9 mouse cellular contexts compared by ENCODE assay signal in the genomic region with DNA sequence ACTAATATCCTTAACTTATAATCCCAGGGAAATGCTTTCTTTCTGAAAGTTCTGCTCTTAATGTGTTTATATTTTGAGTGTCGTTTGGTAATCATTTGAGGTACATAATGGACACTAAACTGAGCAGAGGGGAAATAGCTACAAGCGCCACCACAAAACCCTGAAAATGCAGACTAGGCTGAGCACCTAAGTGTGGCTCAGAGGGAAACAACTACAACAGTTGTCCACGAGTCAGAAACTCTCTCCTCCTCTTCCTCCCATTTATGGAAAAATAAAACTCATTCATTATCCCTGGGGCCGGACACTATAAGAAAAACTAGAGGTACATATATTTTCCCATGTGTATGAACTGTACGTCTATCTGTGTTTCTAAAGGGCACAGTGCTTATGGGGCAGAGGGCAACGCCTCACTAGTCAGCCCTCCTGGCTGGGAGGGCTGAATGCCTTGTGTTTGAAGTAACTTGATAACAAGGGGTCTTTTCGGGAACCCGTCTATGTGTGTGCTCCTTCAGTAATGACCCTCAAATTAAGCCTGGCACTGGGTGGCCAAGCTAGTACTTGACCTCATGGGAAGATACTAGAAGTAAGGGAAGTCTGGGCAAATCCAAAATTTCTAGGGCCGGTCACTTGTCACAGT.
A peak's percentile ranks its signal among the peaks of the same experiment; 100 is the strongest.
DNase-seq lines count a peak whose midpoint lies in the region; ATAC-seq and TF ChIP-seq lines count a peak whose summit lies in the region.
"Had no signal": no experiment of that assay in that cellular context is flagged by ENCODE, and none has a peak within 500 bp of the region (broad histone marks: within the 10 kb centered on the region; RNA-seq: fewer than 3 reads in every experiment).

No protein-coding gene starts in this region.

- H3K36me3 ChIP-seq in heart, adult 2 months (ENCODE audit: control insufficient read depth, insufficient read depth, low read length), result peaks cover 37% of the 10 kb centered on the region
- no peaks in the 10 kb centered on the region for H3K36me3 ChIP-seq in embryonic facial prominence, embryonic 11.5 days (replicated peaks; ENCODE audit: control insufficient read depth, insufficient read depth, low read depth, low read length)
- H3K36me3 ChIP-seq in hindbrain, embryonic 15.5 days, result no peaks in the 10 kb centered on the region

- 62% methylated on average over 9 of the region's 9 CpGs for WGBS in heart, adult 2 months
- 33% methylated on average over 9 of the region's 9 CpGs for WGBS in embryonic facial prominence, embryonic 11.5 days
- 22% methylated on average over 9 of the region's 9 CpGs for WGBS in hindbrain, embryonic 15.5 days

- TF ChIP-seq POLR2A in heart, adult 2 months (IDR thresholded peaks at IDR 0.05; ENCODE audit: insufficient read depth, low read depth, low read length), result no peak

- TF ChIP-seq EP300 in heart, adult 2 months (IDR thresholded peaks at IDR 0.05; ENCODE audit: insufficient read depth, low read depth, low read length), result no peak

- 0 out of 2 replicates have a peak overlapping the region, but pooled peaks have one; percentile 33 for H3K9ac ChIP-seq in heart, adult 2 months (ENCODE audit: low read depth, low read length)
- H3K9ac ChIP-seq in embryonic facial prominence, embryonic 11.5 days (replicated peaks; ENCODE audit: low read length), result 0 out of 2 replicates have a peak overlapping the region, but pooled peaks have one; percentile 7
- peak overlapping the region; percentile 45 for H3K9ac ChIP-seq in hindbrain, embryonic 15.5 days

- peak overlapping the region; percentile 79 for H3K27ac ChIP-seq in heart, adult 2 months
- H3K27ac ChIP-seq in embryonic facial prominence, embryonic 11.5 days (replicated peaks; ENCODE audit: low read depth, low read length), result no peak overlapping the region
- H3K27ac ChIP-seq in hindbrain, embryonic 15.5 days (replicated peaks), result peak overlapping the region; percentile 76

- H3K9me3 ChIP-seq in embryonic facial prominence, embryonic 11.5 days (replicated peaks; ENCODE audit: control insufficient read depth, low read length), result no peaks in the 10 kb centered on the region
- H3K9me3 ChIP-seq in hindbrain, embryonic 15.5 days, result no peaks in the 10 kb centered on the region

- H3K27me3 ChIP-seq in heart, adult 2 months (ENCODE audit: control insufficient read depth, insufficient read depth, low read length), result no peaks in the 10 kb centered on the region
- H3K27me3 ChIP-seq in embryonic facial prominence, embryonic 11.5 days (ENCODE audit: control insufficient read depth, insufficient read depth, low read length), result no peaks in the 10 kb centered on the region
- H3K27me3 ChIP-seq in hindbrain, embryonic 15.5 days, result no peaks in the 10 kb centered on the region

- H3K4me1 ChIP-seq in heart, adult 2 months (ENCODE audit: control insufficient read depth, insufficient read depth, low read length), result peaks cover 11% of the 10 kb centered on the region
- no peaks in the 10 kb centered on the region for H3K4me1 ChIP-seq in embryonic facial prominence, embryonic 11.5 days (ENCODE audit: control insufficient read depth, insufficient read depth, low read length)
- peaks cover 41% of the 10 kb centered on the region for H3K4me1 ChIP-seq in hindbrain, embryonic 15.5 days (replicated peaks)

- intact Hi-C loops in heart, adult 2 months (cut with DNase I), result loop anchor here (10.0 kb wide), 1 partner anchor 69 kb away; no protein-coding TSS in a partner anchor

- no peak for ATAC-seq in embryonic facial prominence, embryonic 11.5 days (replicated peaks; ENCODE audit: insufficient number of reproducible peaks, low FRiP score, low TSS enrichment, low read depth)
- ATAC-seq in hindbrain, embryonic 15.5 days (ENCODE audit: low FRiP score, low read depth), result no peak

- H3K79me2 ChIP-seq in heart, adult 2 months (replicated peaks; ENCODE audit: control insufficient read depth, insufficient read depth, low read length), result peaks cover 2% of the 10 kb centered on the region; the same call in 1 of the 2 replicates

- H3K4me2 ChIP-seq in embryonic facial prominence, embryonic 11.5 days (ENCODE audit: low read depth, low read length), result peak overlapping the region; percentile 14; the same call in 1 of the 2 replicates
- H3K4me2 ChIP-seq in hindbrain, embryonic 15.5 days, result peak overlapping the region; percentile 58

- no peak for TF ChIP-seq CTCF in heart, adult 2 months (IDR thresholded peaks at IDR 0.05)

- no peak for DNase-seq in heart, adult 2 months
- DNase-seq in heart, postnatal 4 days, result no peak
- DNase-seq in A20 (ENCODE audit: low read depth, low spot score), result peak; percentile 86
- DNase-seq in embryonic facial prominence, embryonic 11.5 days (ENCODE audit: low spot score), result no peak
- no peak for DNase-seq in layer of hippocampus, postnatal 36 days
- DNase-seq in right cerebral cortex, postnatal 36 days (ENCODE audit: low spot score in 2 of 2), result no peak
- no peak for DNase-seq in gastrocnemius, adult 8-10 months (ENCODE audit: low spot score in 2 of 2)
- DNase-seq: gastrocnemius, postnatal 36 days had no signal

- H3K4me3 ChIP-seq in heart, adult 2 months, result 0 out of 2 replicates have a peak overlapping the region, but pooled peaks have one; percentile 4
- no peak overlapping the region for H3K4me3 ChIP-seq in embryonic facial prominence, embryonic 11.5 days (ENCODE audit: low read depth, low read length)
- peak overlapping the region; percentile 37 for H3K4me3 ChIP-seq in hindbrain, embryonic 15.5 days
